Mouse (Mus musculus) heart, embryonic 14.5 days (tissue): ENCODE data around the gene Taar8c. TPM values are rescaled to one million over a fixed set of nuclear protein-coding genes. Genes with fewer than 3 reads are reported as not detected.
"Not testable (repeated sequence)": the region's sequence is repeated elsewhere in the genome, so short reads cannot be mapped to it uniquely, and the experiment has no call there.

ENCODE experiments used
- ATAC-seq: fragments of 200-750 bp; cut with Nextera tagmentation; 2 replicates; pipeline ENCODE4 v1.8.0; 2017; ENCODE audit warnings: low read depth, moderate TSS enrichment; ENCODE audit not compliant: insufficient number of reproducible peaks, insufficient read depth, low FRiP score
- H3K27ac ChIP-seq, 2 experiments: fragments of 200-500 bp in 1 of 2; fragments of 300-500 bp in 1 of 2; sonication (generic) in 1 of 2; replicated peaks in 1 of 2; 2 replicates each; pipeline ENCODE4 v1.5.1; 2012 to 2014; ENCODE audit warnings: low read depth in 2 of 2, low read length in 2 of 2, control low read depth in 1 of 2, mild to moderate bottlenecking in 1 of 2, mixed read lengths in 1 of 2; ENCODE audit not compliant: control insufficient read depth in 1 of 2, insufficient read depth in 1 of 2
- H3K27me3 ChIP-seq: fragments of 300-500 bp; sonication (generic); 2 replicates; pipeline ENCODE4 v1.6.1; 2014; ENCODE audit warnings: mild to moderate bottlenecking, low read length, control low read depth; ENCODE audit not compliant: control insufficient read depth, insufficient read depth
- H3K36me3 ChIP-seq: fragments of 300-500 bp; sonication (generic); 2 replicates; pipeline ENCODE4 v1.6.1; 2014; ENCODE audit warnings: mild to moderate bottlenecking, control low read depth, low read length, mixed read lengths; ENCODE audit not compliant: control insufficient read depth, insufficient read depth
- H3K4me1 ChIP-seq, 2 experiments: fragments of 200-500 bp in 1 of 2; fragments of 300-500 bp in 1 of 2; sonication (generic) in 1 of 2; 2 replicates each; pipeline ENCODE4 v1.6.1; 2012 to 2014; ENCODE audit warnings: low read length in 2 of 2, control low read depth in 1 of 2, mixed read lengths in 1 of 2; ENCODE audit not compliant: control insufficient read depth in 2 of 2, insufficient read depth in 2 of 2
- H3K4me2 ChIP-seq: fragments of 300-500 bp; sonication (generic); 2 replicates; pipeline ENCODE4 v1.6.1; 2014; ENCODE audit warnings: mild to moderate bottlenecking, low read length
- H3K4me3 ChIP-seq, 2 experiments: fragments of 200-500 bp in 1 of 2; fragments of 300-500 bp in 1 of 2; sonication (generic) in 1 of 2; 2 replicates each; pipeline ENCODE4 v1.5.1; 2012 to 2014; ENCODE audit warnings: low read length in 2 of 2, mild to moderate bottlenecking in 2 of 2, control low read depth in 1 of 2, low read depth in 1 of 2, moderate library complexity in 1 of 2; ENCODE audit not compliant: control insufficient read depth in 1 of 2, insufficient read depth in 1 of 2
- H3K9ac ChIP-seq: fragments of 300-500 bp; sonication (generic); 2 replicates; pipeline ENCODE4 v1.6.1; 2014; ENCODE audit warnings: mild to moderate bottlenecking, low read length
- H3K9me3 ChIP-seq: fragments of 300-500 bp; sonication (generic); 2 replicates; pipeline ENCODE4 v1.6.1; 2016; ENCODE audit warnings: low read length, control low read depth; ENCODE audit not compliant: control insufficient read depth
- WGBS: fragments of 180-500 bp; shearing (Covaris S2); extraction: QIAGEN DNeasy Blood & Tissue Kit; methylation state at CpG from one replicate; pipeline ENCODE4 v1.1.7; 2014; 5-methylcytosine and 5-hydroxymethylcytosine counted together
- polyA plus RNA-seq: library from polyadenylated mRNA; unstranded; fragments of >200 nt; fragmentation: Nextera tagmentation; extraction: Ambion mirVana; gene quantifications from 2 replicates; pipeline ENCODE4 v1.2.1, GENCODE M21; 2014

The Taar8c gene
- polyA plus RNA-seq, result not detected in 2 replicates

- H3K9me3 ChIP-seq, H3K4me3 ChIP-seq, H3K4me1 ChIP-seq, H3K9ac ChIP-seq, H3K4me2 ChIP-seq, H3K27ac ChIP-seq, H3K36me3 ChIP-seq, ATAC-seq, H3K27me3 ChIP-seq: not testable (repeated sequence)
- WGBS, result 69% methylated on average over 1 of the region's 3 CpGs
Measured at GRCm38 (mm10) chr10:24101812-24102211, at the start of gene Taar8c. Taar8c (minus strand) TSS chr10:24101912.

GRCm38 (mm10) chr10:24150086-24150485 lies 48.4 kb upstream of the Taar8c start:
- no peak for ATAC-seq
- no peak overlapping the region for H3K27ac ChIP-seq
- peak overlapping the region; percentile 91 for H3K9ac ChIP-seq
- 25% methylated on average over 7 of the region's 7 CpGs for WGBS
- H3K4me1 ChIP-seq, result peaks cover 0 to 12% of the 10 kb centered on the region in 2 experiments; a peak in 1 of 4 replicates
- no peaks in the 10 kb centered on the region for H3K27me3 ChIP-seq
- peak overlapping the region; percentile 38 to 76 for H3K4me3 ChIP-seq
- no peaks in the 10 kb centered on the region for H3K9me3 ChIP-seq
- H3K36me3 ChIP-seq, result peaks cover 23% of the 10 kb centered on the region
- peak overlapping the region; percentile 69 for H3K4me2 ChIP-seq

GRCm38 (mm10) chr10:24149135-24149781 lies 47.5 kb upstream of the Taar8c start, which contains the start of gene Stx7:
Stx7 (plus strand) TSS chr10:24149302.
- peak within 1 kb of the TSS; percentile 76 to 99 for H3K4me3 ChIP-seq
- peaks cover 17% of the 10 kb centered on the region for H3K36me3 ChIP-seq
- H3K27ac ChIP-seq, result peak within 1 kb of the TSS; percentile 79 to 80
- H3K9ac ChIP-seq, result peak within 1 kb of the TSS; percentile 91
- peak; percentile 96 for ATAC-seq
- peaks cover 0 to 12% of the 10 kb centered on the region in 2 experiments; a peak in 1 of 4 replicates for H3K4me1 ChIP-seq
- H3K27me3 ChIP-seq, result no peaks in the 10 kb centered on the region
- peak within 1 kb of the TSS; percentile 69 for H3K4me2 ChIP-seq
- no peaks in the 10 kb centered on the region for H3K9me3 ChIP-seq
- 0% methylated on average over 44 of the region's 45 CpGs for WGBS

- no peak for ATAC-seq
- Histone ChIP-seq H3K4me1 (no peaks in the 10 kb centered on the region), H3K4me2 (no peak overlapping the region), H3K27ac (no peak overlapping the region), H3K4me3 (no peak overlapping the region), H3K27me3 (no peaks in the 10 kb centered on the region), H3K9me3 (no peaks in the 10 kb centered on the region), H3K36me3 (no peaks in the 10 kb centered on the region), H3K9ac (no peak overlapping the region)
- 77% methylated on average over 3 of the region's 3 CpGs for whole genome bisulfite sequencing
Measured at GRCm38 (mm10) chr10:24142735-24143134, 41.0 kb upstream of the Taar8c start.

- WGBS, result 56% methylated on average over 2 of the region's 2 CpGs
- no peaks in the 10 kb centered on the region for H3K4me1 ChIP-seq
- no peaks in the 10 kb centered on the region for H3K9me3 ChIP-seq
- H3K4me2 ChIP-seq, result no peak overlapping the region
- no peak overlapping the region for H3K27ac ChIP-seq
- no peak overlapping the region for H3K9ac ChIP-seq
- no peak overlapping the region for H3K4me3 ChIP-seq
- no peaks in the 10 kb centered on the region for H3K27me3 ChIP-seq
- H3K36me3 ChIP-seq, result no peaks in the 10 kb centered on the region
- ATAC-seq, result no peak
Measured at GRCm38 (mm10) chr10:24138623-24139261, 37.0 kb upstream of the Taar8c start.

- WGBS, result 32% methylated on average over 7 of the region's 7 CpGs
- Histone ChIP-seq H3K9ac (no peak overlapping the region), H3K9me3 (no peaks in the 10 kb centered on the region), H3K27ac (no peak overlapping the region), H3K27me3 (no peaks in the 10 kb centered on the region), H3K4me1 (peaks cover 0 to 11% of the 10 kb centered on the region in 2 experiments; a peak in 2 of 4 replicates), H3K4me3 (no peak overlapping the region), H3K36me3 (no peaks in the 10 kb centered on the region), H3K4me2 (no peak overlapping the region)
- ATAC-seq, result no peak
Measured at GRCm38 (mm10) chr10:24134071-24134645, 32.4 kb upstream of the Taar8c start.

GRCm38 (mm10) chr10:24133132-24133531 lies 31.4 kb upstream of the Taar8c start:
- ATAC-seq, result no peak
- Histone ChIP-seq H3K36me3 (no peaks in the 10 kb centered on the region), H3K27me3 (no peaks in the 10 kb centered on the region), H3K4me1 (peaks cover 0 to 11% of the 10 kb centered on the region in 2 experiments; a peak in 2 of 4 replicates), H3K9me3 (no peaks in the 10 kb centered on the region), H3K4me2 (no peak overlapping the region), H3K9ac (no peak overlapping the region), H3K27ac (no peak overlapping the region), H3K4me3 (no peak overlapping the region)
- WGBS, result 31% methylated on average over 2 of the region's 2 CpGs
